Mouse (Mus musculus) ES-E14 (cell line): Measurements from ENCODE around the gene Dixdc1. TPM values are rescaled to one million over a fixed set of nuclear protein-coding genes. Genes with fewer than 3 reads are reported as not detected.

Experiments
- DNase-seq: peaks from one replicate; pipeline ENCODE4 v3.0.0-alpha.2; 2013; ENCODE audit warnings: low read depth, low spot score
- H3K27ac ChIP-seq: 2 replicates; pipeline ENCODE4 v1.5.1; 2012; ENCODE audit warnings: low read depth, mild to moderate bottlenecking, low read length, moderate library complexity, mixed read lengths; ENCODE audit not compliant: poor library complexity, insufficient read depth, severe bottlenecking
- H3K36me3 ChIP-seq: 2 replicates; pipeline ENCODE4 v1.6.1; 2012; ENCODE audit warnings: mild to moderate bottlenecking, low read length, moderate library complexity, mixed read lengths; ENCODE audit not compliant: control insufficient read depth, poor library complexity, insufficient read depth, severe bottlenecking
- H3K4me1 ChIP-seq, 2 experiments: fragments of 150-350 bp in 1 of 2; sonication (generic) in 1 of 2; 2 replicates each; pipeline ENCODE4 v1.6.1; 2012; ENCODE audit warnings: low read length in 2 of 2, mild to moderate bottlenecking in 1 of 2, mixed read lengths in 1 of 2; ENCODE audit not compliant: control insufficient read depth in 2 of 2, insufficient read depth in 2 of 2, poor library complexity in 1 of 2
- H3K4me3 ChIP-seq, 2 experiments: fragments of 150-350 bp in 1 of 2; sonication (generic) in 1 of 2; 2 replicates each; pipeline ENCODE4 v1.5.1; 2012; ENCODE audit warnings: low read length in 2 of 2, low read depth in 1 of 2, mild to moderate bottlenecking in 1 of 2, mixed read lengths in 1 of 2; ENCODE audit not compliant: insufficient read depth in 1 of 2, poor library complexity in 1 of 2, severe bottlenecking in 1 of 2
- H3K9ac ChIP-seq: 2 replicates; pipeline ENCODE4 v1.6.1; 2012; ENCODE audit warnings: low read depth, mild to moderate bottlenecking, low read length, mixed read lengths; ENCODE audit not compliant: poor library complexity, insufficient read depth, severe bottlenecking
- H3K9me3 ChIP-seq: fragments of 150-350 bp; sonication (generic); 2 replicates; pipeline ENCODE4 v1.6.1; 2012; ENCODE audit warnings: low read depth, mild to moderate bottlenecking, low read length; ENCODE audit not compliant: control insufficient read depth, insufficient read depth
- CHD2 ChIP-seq: IDR thresholded peaks from 2 replicates; pipeline ENCODE4 v1.6.1; 2014; ENCODE audit warnings: mild to moderate bottlenecking, low read depth, low read length, inconsistent platforms
- HCFC1 ChIP-seq: IDR thresholded peaks from 2 replicates; pipeline ENCODE4 v1.6.1; 2012; ENCODE audit warnings: low read length, inconsistent platforms, borderline replicate concordance; ENCODE audit not compliant: insufficient read depth
- MAFK ChIP-seq: IDR thresholded peaks from 2 replicates; pipeline ENCODE4 v1.6.1; 2014; ENCODE audit warnings: mild to moderate bottlenecking, low read depth, low read length, inconsistent platforms; ENCODE audit not compliant: insufficient read depth
- ZC3H11A ChIP-seq: IDR thresholded peaks from 2 replicates; pipeline ENCODE4 v1.6.1; 2012; ENCODE audit warnings: low read depth, mild to moderate bottlenecking, inconsistent platforms, low read length, borderline replicate concordance
- ZNF384 ChIP-seq: IDR thresholded peaks from 2 replicates; pipeline ENCODE4 v1.6.1; 2012; ENCODE audit warnings: low read depth, low read length, inconsistent platforms
- in situ Hi-C, 2 experiments: fragments of 600-800 bp; cut with MboI; formaldehyde crosslinking; loops; one replicate each; pipeline ENCODE4 v1.15.1; 2025; ENCODE audit warnings: low sequenced_read_pairs in 2 of 2, inconsistent platforms in 1 of 2; ENCODE audit not compliant: unreplicated experiment in 2 of 2
- total RNA-seq: library from RNA; depleted of rRNA; stranded (reverse); fragments of 300-350 nt; gene quantifications from 2 replicates; pipeline ENCODE4 v1.2.3, GENCODE M21; 2012

The Dixdc1 gene
- total RNA-seq, 1 experiment: 4.1 TPM

DNA sequence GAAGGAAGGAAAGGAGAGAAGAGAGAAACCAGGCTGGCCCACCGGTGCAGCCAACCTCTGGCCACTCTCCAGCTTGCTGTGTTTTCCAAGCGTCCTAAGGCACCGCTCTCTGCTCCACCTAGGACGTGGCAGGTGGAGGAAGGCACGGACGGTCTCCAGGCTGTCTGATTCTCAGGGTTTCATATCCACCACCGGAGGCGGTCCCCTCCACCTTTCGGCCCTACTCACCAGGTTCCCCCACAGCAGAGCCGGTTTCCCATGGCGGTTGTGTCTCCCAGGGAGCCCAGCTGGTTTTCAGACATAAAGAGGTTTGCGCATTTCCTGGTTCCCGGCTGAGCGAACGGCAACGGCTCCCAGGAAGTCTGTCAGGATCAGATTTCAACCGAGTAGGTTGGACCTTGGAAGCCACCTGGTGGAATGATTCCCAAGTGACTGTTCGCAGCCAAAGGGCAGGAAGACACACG is 6.9 kb upstream of the Dixdc1 start, which contains the start of gene 2310030G06Rik:
TSS of gene 2310030G06Rik (minus strand) at position 323 of the 464 bp plus-strand sequence.
- Histone ChIP-seq H3K9me3 (no peaks in the 10 kb centered on the region), H3K9ac (peak within 1 kb of the TSS; percentile 41), H3K36me3 (no peaks in the 10 kb centered on the region), H3K4me1 (peaks cover 4 to 8% of the 10 kb centered on the region in 2 experiments; a peak in 2 of 4 replicates), H3K27ac (no peak within 1 kb of the TSS), H3K4me3 (peak within 1 kb of the TSS; percentile 67 to 69)
- TF ChIP-seq ZNF384 (no peak), CHD2 (0 out of 2 replicates have a peak, but pooled peaks have one; percentile 17)
- DNase-seq: peak; percentile 76
- in situ Hi-C loops: no loop called here

DNA sequence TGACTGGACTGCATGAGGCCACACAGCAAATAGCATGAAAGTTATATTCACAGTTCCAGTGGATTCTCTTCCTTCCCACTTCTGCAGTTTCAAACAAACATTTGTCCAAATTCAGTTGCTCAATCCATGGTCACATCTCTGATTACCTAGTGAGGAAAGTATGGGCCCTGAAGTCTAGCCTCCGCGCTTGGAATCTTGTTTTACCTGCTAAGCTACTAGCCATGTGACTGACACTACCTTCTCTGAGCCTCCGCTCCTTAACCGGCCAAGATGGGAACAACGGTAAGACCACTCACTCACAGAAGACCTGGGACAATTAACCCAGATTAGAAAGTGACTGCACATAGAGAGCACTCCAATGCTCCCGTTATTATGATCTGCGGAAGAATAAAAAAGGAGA is 6.5 kb upstream of the Dixdc1 start:
- no peak for DNase-seq
- Histone ChIP-seq H3K36me3 (no peaks in the 10 kb centered on the region), H3K9me3 (no peaks in the 10 kb centered on the region), H3K9ac (peak overlapping the region; percentile 41; the same call in 1 of the 2 replicates), H3K4me3 (peak overlapping the region; percentile 67 to 69), H3K4me1 (peaks cover 4 to 8% of the 10 kb centered on the region in 2 experiments; a peak in 2 of 4 replicates), H3K27ac (no peak overlapping the region)
- TF ChIP-seq MAFK: no peak
- no peak for TF ChIP-seq ZNF384
- in situ Hi-C loops: no loop called here

DNA sequence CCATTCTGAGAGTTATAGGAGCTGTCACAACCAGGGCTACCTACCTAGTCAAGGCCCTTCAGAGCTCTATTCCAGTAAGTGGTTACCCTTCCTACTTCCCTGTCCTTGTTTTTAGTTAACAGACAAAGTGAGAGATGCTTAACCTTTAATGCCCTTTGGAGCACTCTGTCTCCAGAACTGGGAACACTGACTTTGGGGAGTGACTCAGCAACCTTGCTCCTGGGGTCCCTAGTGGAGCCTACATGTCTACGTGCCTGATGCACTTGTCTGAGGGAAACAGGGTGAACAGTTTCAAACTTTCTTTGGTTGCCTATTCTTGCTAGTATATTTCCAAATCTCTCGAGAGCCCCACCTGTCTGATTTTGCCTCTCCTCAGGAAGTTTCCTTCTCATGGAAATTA is 3.4 kb upstream of the Dixdc1 start:
- no peak for DNase-seq
- peaks cover 4 to 13% of the 10 kb centered on the region in 2 experiments; a peak in 3 of 4 replicates for H3K4me1 ChIP-seq
- no peak overlapping the region for H3K4me3 ChIP-seq
- in situ Hi-C loops: no loop called here
- no peak overlapping the region for H3K9ac ChIP-seq
- no peaks in the 10 kb centered on the region for H3K9me3 ChIP-seq
- H3K36me3 ChIP-seq: peaks cover 2% of the 10 kb centered on the region; the same call in 1 of the 2 replicates
- H3K27ac ChIP-seq: no peak overlapping the region
- TF ChIP-seq ZC3H11A (no peak), MAFK (peak; percentile 36; the same call in 1 of the 2 replicates)

DNA sequence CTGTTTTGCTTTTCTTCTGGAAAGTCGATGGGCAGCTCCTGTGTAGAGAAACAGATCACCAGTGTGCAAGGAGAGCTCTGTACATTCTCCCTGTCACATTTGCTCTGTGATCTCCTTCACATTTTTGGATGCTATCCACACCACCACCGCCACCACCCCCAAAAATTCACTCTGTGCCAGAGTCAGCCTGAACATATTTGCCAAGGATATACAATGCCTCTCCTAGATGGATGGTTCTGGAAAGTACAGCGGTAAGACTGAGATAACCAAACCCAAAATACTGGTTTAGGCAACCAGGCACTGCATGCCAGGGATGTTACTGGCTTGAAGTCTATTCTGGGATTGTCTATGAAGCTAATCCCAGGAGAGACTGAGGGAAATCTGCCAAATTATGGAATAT is 2.9 kb upstream of the Dixdc1 start:
- peaks cover 2% of the 10 kb centered on the region; the same call in 1 of the 2 replicates for H3K36me3 ChIP-seq
- in situ Hi-C loops: no loop called here
- no peak overlapping the region for H3K4me3 ChIP-seq
- DNase-seq: no peak
- H3K9ac ChIP-seq: no peak overlapping the region
- no peak overlapping the region for H3K27ac ChIP-seq
- no peak for TF ChIP-seq ZNF384
- no peak for TF ChIP-seq HCFC1
- TF ChIP-seq CHD2: no peak
- no peak for TF ChIP-seq ZC3H11A
- no peak for TF ChIP-seq MAFK
- H3K4me1 ChIP-seq: peaks cover 4 to 13% of the 10 kb centered on the region in 2 experiments; a peak in 3 of 4 replicates
- no peaks in the 10 kb centered on the region for H3K9me3 ChIP-seq
